10 mouse cellular contexts compared by ENCODE assay signal in genomic region chrX:162510426-162510980, GRCm38 (mm10).
DNase-seq lines count a peak whose midpoint lies in the region; ATAC-seq and TF ChIP-seq lines count a peak whose summit lies in the region.
"Had no signal": no experiment of that assay in that cellular context is flagged by ENCODE, and none has a peak within 500 bp of the region (broad histone marks: within the 10 kb centered on the region; RNA-seq: fewer than 3 reads in every experiment).

No protein-coding gene starts in this region.

- H3K27me3 ChIP-seq in hindbrain, postnatal 0 days (ENCODE audit: insufficient read depth, low read length), result no peaks in the 10 kb centered on the region
- peaks cover 46% of the 10 kb centered on the region for H3K27me3 ChIP-seq in hindbrain, embryonic 10.5 days (ENCODE audit: insufficient read depth, poor library complexity, severe bottlenecking)
- H3K27me3 ChIP-seq: lung, embryonic 15.5 days had no signal

- H3K36me3 ChIP-seq in hindbrain, postnatal 0 days (ENCODE audit: insufficient read depth, low read length), result no peaks in the 10 kb centered on the region
- H3K36me3 ChIP-seq in hindbrain, embryonic 10.5 days, result no peaks in the 10 kb centered on the region
- H3K36me3 ChIP-seq: lung, embryonic 15.5 days had no signal

- no peak overlapping the region for H3K27ac ChIP-seq in hindbrain, postnatal 0 days
- H3K27ac ChIP-seq in hindbrain, embryonic 10.5 days, result no peak overlapping the region
- H3K27ac ChIP-seq: lung, embryonic 15.5 days had no signal

- H3K4me2 ChIP-seq in hindbrain, postnatal 0 days (ENCODE audit: low read depth, low read length), result no peak overlapping the region
- H3K4me2 ChIP-seq: lung, embryonic 15.5 days had no signal

- no peak for DNase-seq in cerebellum, postnatal 4 days (ENCODE audit: low spot score in 2 of 2)
- DNase-seq in hindbrain, postnatal 0 days (ENCODE audit: low spot score), result peak; percentile 47
- no peak for DNase-seq in hindbrain, embryonic 10.5 days (ENCODE audit: low spot score)
- peak; percentile 57 for DNase-seq in 416B (ENCODE audit: low read depth)
- peak; percentile 11 for DNase-seq in forelimb bud, embryonic 11.5 days (ENCODE audit: low read depth, low spot score)
- DNase-seq in urinary bladder, postnatal 10 days (ENCODE audit: low spot score), result no peak
- DNase-seq: gastrocnemius, postnatal 14 days had no signal

- WGBS in hindbrain, postnatal 0 days, result 61% methylated on average over 2 of the region's 2 CpGs
- 75% methylated on average over 2 of the region's 2 CpGs for WGBS in hindbrain, embryonic 10.5 days

- H3K9ac ChIP-seq in hindbrain, postnatal 0 days (replicated peaks; ENCODE audit: low read length), result no peak overlapping the region
- H3K9ac ChIP-seq: lung, embryonic 15.5 days had no signal

- no peaks in the 10 kb centered on the region for H3K9me3 ChIP-seq in hindbrain, postnatal 0 days (ENCODE audit: low read length)
- no peaks in the 10 kb centered on the region for H3K9me3 ChIP-seq in hindbrain, embryonic 10.5 days
- H3K9me3 ChIP-seq: lung, embryonic 15.5 days had no signal

- H3K4me1 ChIP-seq in hindbrain, postnatal 0 days (ENCODE audit: insufficient read depth, low read length), result no peaks in the 10 kb centered on the region
- no peaks in the 10 kb centered on the region for H3K4me1 ChIP-seq in hindbrain, embryonic 10.5 days (replicated peaks)
- H3K4me1 ChIP-seq: lung, embryonic 15.5 days had no signal

- no peak overlapping the region for H3K4me3 ChIP-seq in hindbrain, postnatal 0 days (ENCODE audit: low read length)
- H3K4me3 ChIP-seq in hindbrain, embryonic 10.5 days, result no peak overlapping the region
- H3K4me3 ChIP-seq: lung, embryonic 15.5 days had no signal

- TF ChIP-seq CTCF in hindbrain, postnatal 0 days (IDR thresholded peaks at IDR 0.05; ENCODE audit: low read depth), result peak; percentile 49

- ATAC-seq in cerebellum, adult (ENCODE audit: insufficient number of reproducible peaks, low FRiP score, low TSS enrichment), result 0 out of 2 replicates have a peak, but pooled peaks have one; percentile 6
- ATAC-seq in hindbrain, postnatal 0 days, result peak; percentile 21; the same call in 1 of the 2 replicates
- ATAC-seq in inflammation-experienced regulatory T-cells, adult 6 months, result no peak

Comparison
In these comparisons a context has a peak if more than half of its experiments do, and no peak if none do; other contexts are left out.
1. DNase-seq: peak in hindbrain, postnatal 0 days (single experiment), 416B (single experiment) and forelimb bud, embryonic 11.5 days (single experiment); none in cerebellum, postnatal 4 days (0 of 2), hindbrain, embryonic 10.5 days (single experiment) and urinary bladder, postnatal 10 days (single experiment).